Mouse (Mus musculus) neural tube, embryonic 14.5 days (tissue): ENCODE results near the gene Casq2. TPM values are rescaled to one million over a fixed set of nuclear protein-coding genes. Genes with fewer than 3 reads are reported as not detected.

Experiments used
- ATAC-seq: fragments of 200-750 bp; cut with Nextera tagmentation; 2 replicates; pipeline ENCODE4 v1.8.0; 2017; ENCODE audit warnings: low read depth, mild to moderate bottlenecking, moderate TSS enrichment, moderate library complexity
- H3K27ac ChIP-seq: fragments of 300-500 bp; sonication (generic); 2 replicates; pipeline ENCODE4 v1.5.1; 2014; ENCODE audit warnings: low read depth, mild to moderate bottlenecking, control low read depth, low read length, moderate library complexity, mixed read lengths
- H3K27me3 ChIP-seq: fragments of 300-500 bp; sonication (generic); 2 replicates; pipeline ENCODE4 v1.6.1; 2014; ENCODE audit warnings: low read length; ENCODE audit not compliant: control insufficient read depth, insufficient read depth
- H3K36me3 ChIP-seq: fragments of 300-500 bp; sonication (generic); 2 replicates; pipeline ENCODE4 v1.6.1; 2014; ENCODE audit warnings: low read length, mixed read lengths; ENCODE audit not compliant: control insufficient read depth, insufficient read depth
- H3K4me1 ChIP-seq: fragments of 300-500 bp; sonication (generic); 2 replicates; pipeline ENCODE4 v1.6.1; 2014; ENCODE audit warnings: low read length; ENCODE audit not compliant: control insufficient read depth, insufficient read depth
- H3K4me2 ChIP-seq: fragments of 300-500 bp; sonication (generic); 2 replicates; pipeline ENCODE4 v1.6.1; 2014; ENCODE audit warnings: mild to moderate bottlenecking, low read depth, low read length, control low read depth
- H3K4me3 ChIP-seq: fragments of 300-500 bp; sonication (generic); 2 replicates; pipeline ENCODE4 v1.5.1; 2014; ENCODE audit warnings: low read depth, low read length, control low read depth, mixed read lengths
- H3K9ac ChIP-seq: fragments of 300-500 bp; sonication (generic); replicated peaks from 2 replicates; pipeline ENCODE4 v1.6.1; 2014; ENCODE audit warnings: low read depth, mild to moderate bottlenecking, control low read depth, low read length, mixed read lengths
- H3K9me3 ChIP-seq: fragments of 300-500 bp; sonication (generic); 2 replicates; pipeline ENCODE4 v1.6.1; 2016; ENCODE audit warnings: low read length; ENCODE audit not compliant: control insufficient read depth
- WGBS: fragments of 180-500 bp; shearing (Covaris S2); extraction: QIAGEN DNeasy Blood & Tissue Kit; methylation state at CpG from one replicate; pipeline ENCODE4 v1.1.7; 2014; 5-methylcytosine and 5-hydroxymethylcytosine counted together
- polyA plus RNA-seq: library from polyadenylated mRNA; unstranded; fragments of >200 nt; fragmentation: Nextera tagmentation; extraction: Ambion mirVana; gene quantifications from 2 replicates; pipeline ENCODE4 v1.2.1, GENCODE M21; 2014

The Casq2 gene
- polyA plus RNA-seq, 1 experiment from 2014 or later, result 0.75 TPM

DNA sequence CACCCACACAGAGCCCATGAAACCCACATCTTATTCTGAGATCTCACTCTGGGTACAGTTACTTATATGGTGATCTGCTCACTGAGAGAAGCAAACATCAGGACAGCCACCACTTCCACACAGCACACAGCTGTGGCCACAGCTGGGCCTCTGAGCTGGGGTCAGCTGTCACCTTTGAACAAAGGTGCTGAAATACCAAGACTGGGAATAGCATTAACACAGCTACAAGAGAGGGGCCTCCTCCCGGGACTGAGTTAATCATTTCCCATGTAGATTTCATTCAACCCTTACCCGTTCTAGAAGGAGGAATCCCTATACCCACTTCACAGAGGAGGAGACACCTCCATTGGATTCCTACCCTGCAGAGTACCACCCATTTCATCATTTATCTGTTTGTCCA is 109.5 kb downstream of the Casq2 start:
- Histone ChIP-seq H3K4me3 (no peak overlapping the region), H3K9me3 (no peaks in the 10 kb centered on the region), H3K4me1 (peaks cover 37% of the 10 kb centered on the region), H3K27me3 (peaks cover 5% of the 10 kb centered on the region; the same call in 1 of the 2 replicates), H3K4me2 (no peak overlapping the region), H3K27ac (no peak overlapping the region), H3K36me3 (no peaks in the 10 kb centered on the region), H3K9ac (no peak overlapping the region)
- 31% methylated on average over 2 of the region's 2 CpGs for WGBS
- ATAC-seq, result no peak

Other genes with a start within 250 kb of the Casq2 start
- 0.12 TPM in 1 of 2 replicates, not detected in the other for gene Mab21l3, start 237.5 kb upstream of the Casq2 start, polyA plus RNA-seq
- gene Slc22a15, start 162.0 kb upstream of the Casq2 start, polyA plus RNA-seq, result 6.1 and 7.0 TPM in 2 replicates
- gene Nhlh2, start 76.3 kb upstream of the Casq2 start, polyA plus RNA-seq, result 20.8 and 33.7 TPM in 2 replicates
- gene Vangl1, start 118.3 kb downstream of the Casq2 start, polyA plus RNA-seq, result 8.2 and 11.3 TPM in 2 replicates